Mouse (Mus musculus) testis, adult 2 months (tissue): ENCODE data around the gene Pcsk4. TPM values are rescaled to one million over a fixed set of nuclear protein-coding genes. Genes with fewer than 3 reads are reported as not detected.

Experiments used
- H3K27ac ChIP-seq: fragments of 200-500 bp; 2 replicates; pipeline ENCODE4 v1.5.1; 2012; ENCODE audit warnings: low read depth, low read length; ENCODE audit not compliant: control insufficient read depth, insufficient read depth
- H3K27me3 ChIP-seq: fragments of 200-500 bp; 2 replicates; pipeline ENCODE4 v1.6.1; 2012; ENCODE audit warnings: mild to moderate bottlenecking, low read length, moderate library complexity; ENCODE audit not compliant: control insufficient read depth, insufficient read depth
- H3K36me3 ChIP-seq: fragments of 200-500 bp; 2 replicates; pipeline ENCODE4 v1.6.1; 2012; ENCODE audit warnings: mild to moderate bottlenecking, low read length; ENCODE audit not compliant: control insufficient read depth, insufficient read depth
- H3K4me1 ChIP-seq: fragments of 200-500 bp; 2 replicates; pipeline ENCODE4 v1.6.1; 2012; ENCODE audit warnings: low read length; ENCODE audit not compliant: control insufficient read depth, insufficient read depth
- H3K4me3 ChIP-seq: fragments of 200-500 bp; 2 replicates; pipeline ENCODE4 v1.5.1; 2012; ENCODE audit warnings: low read depth, mild to moderate bottlenecking, low read length, moderate library complexity, mixed read lengths; ENCODE audit not compliant: control insufficient read depth
- CTCF ChIP-seq: fragments of 200-500 bp; IDR thresholded peaks from 2 replicates; pipeline ENCODE4 v1.5.1; 2012; ENCODE audit warnings: low read depth, mild to moderate bottlenecking, inconsistent platforms, low read length, moderate library complexity; ENCODE audit not compliant: control insufficient read depth, insufficient read depth, insufficient replicate concordance
- POLR2A ChIP-seq: fragments of 200-500 bp; IDR thresholded peaks from 2 replicates; pipeline ENCODE4 v1.6.1; 2012; ENCODE audit warnings: low read depth, mild to moderate bottlenecking, inconsistent platforms, low read length, moderate library complexity; ENCODE audit not compliant: control insufficient read depth
- polyA plus RNA-seq: library from polyadenylated mRNA; depleted of rRNA; stranded (reverse); fragments of >200 nt; gene quantifications from 2 replicates; pipeline ENCODE4 v1.2.3, GENCODE M21; 2012

The Pcsk4 gene
- polyA plus RNA-seq, 1 experiment = 326 TPM

GRCm38 (mm10) chr10:80322811-80323211 is 6.5 kb downstream of the Pcsk4 start:
- TF ChIP-seq CTCF (no peak), POLR2A (no peak)
- Histone ChIP-seq H3K4me3 (peak overlapping the region; percentile 86), H3K4me1 (peaks cover 35% of the 10 kb centered on the region), H3K36me3 (no peaks in the 10 kb centered on the region), H3K27me3 (no peaks in the 10 kb centered on the region), H3K27ac (peak overlapping the region; percentile 32; the same call in 1 of the 2 replicates)

- peaks cover 35% of the 10 kb centered on the region for H3K4me1 ChIP-seq
Observed at GRCm38 (mm10) chr10:80321670-80322581, 7.4 kb downstream of the Pcsk4 start.

GRCm38 (mm10) chr10:80321014-80321669 is 8.2 kb downstream of the Pcsk4 start:
- Histone ChIP-seq H3K4me3 (no peak overlapping the region), H3K36me3 (no peaks in the 10 kb centered on the region), H3K4me1 (peaks cover 35% of the 10 kb centered on the region), H3K27ac (no peak overlapping the region), H3K27me3 (no peaks in the 10 kb centered on the region)
- TF ChIP-seq POLR2A = no peak
- TF ChIP-seq CTCF = no peak

More at GRCm38 (mm10) chr10:80321670-80322581, 7.4 kb downstream of the Pcsk4 start:
- no peaks in the 10 kb centered on the region for H3K27me3 ChIP-seq
- H3K4me3 ChIP-seq = no peak overlapping the region
- TF ChIP-seq CTCF (no peak), POLR2A (no peak)
- H3K27ac ChIP-seq = no peak overlapping the region
- H3K36me3 ChIP-seq = no peaks in the 10 kb centered on the region

GRCm38 (mm10) chr10:80320340-80320760 is 8.9 kb downstream of the Pcsk4 start, which contains the start of gene 2310011J03Rik:
Gene 2310011J03Rik (minus strand): TSS chr10:80320537.
- Histone ChIP-seq H3K27ac (peak within 1 kb of the TSS; percentile 58), H3K36me3 (no peaks in the 10 kb centered on the region), H3K27me3 (no peaks in the 10 kb centered on the region), H3K4me3 (peak within 1 kb of the TSS; percentile 84), H3K4me1 (peaks cover 39% of the 10 kb centered on the region)
- TF ChIP-seq CTCF = no peak
- 0 out of 2 replicates have a peak, but pooled peaks have one; percentile 25 for TF ChIP-seq POLR2A

GRCm38 (mm10) chr10:80317011-80317410 is 12.3 kb downstream of the Pcsk4 start:
- Histone ChIP-seq H3K27me3 (no peaks in the 10 kb centered on the region), H3K4me3 (peak overlapping the region; percentile 38), H3K27ac (no peak overlapping the region), H3K36me3 (no peaks in the 10 kb centered on the region), H3K4me1 (peaks cover 34% of the 10 kb centered on the region)
- TF ChIP-seq CTCF (no peak), POLR2A (no peak; the same call in 1 of the 2 replicates)

GRCm38 (mm10) chr10:80316359-80316781 is 12.9 kb downstream of the Pcsk4 start:
- Histone ChIP-seq H3K27me3 (no peaks in the 10 kb centered on the region), H3K4me3 (peak overlapping the region; percentile 38), H3K4me1 (peaks cover 29% of the 10 kb centered on the region), H3K27ac (no peak overlapping the region), H3K36me3 (no peaks in the 10 kb centered on the region)
- TF ChIP-seq POLR2A (no peak), CTCF (no peak)

- Histone ChIP-seq H3K4me3 (peak overlapping the region; percentile 25), H3K4me1 (peaks cover 22% of the 10 kb centered on the region), H3K36me3 (no peaks in the 10 kb centered on the region), H3K27me3 (no peaks in the 10 kb centered on the region), H3K27ac (no peak overlapping the region)
- TF ChIP-seq POLR2A = no peak; the same call in 1 of the 2 replicates
- TF ChIP-seq CTCF = no peak
Observed at GRCm38 (mm10) chr10:80315315-80315714, 14.0 kb downstream of the Pcsk4 start.
